Mouse (Mus musculus): Measurements from ENCODE around the gene Guca2b. TPM values are rescaled to one million over a fixed set of nuclear protein-coding genes. Genes with fewer than 3 reads are reported as not detected.

Gene Guca2b
- not detected for total RNA-seq (2023)

DNA sequence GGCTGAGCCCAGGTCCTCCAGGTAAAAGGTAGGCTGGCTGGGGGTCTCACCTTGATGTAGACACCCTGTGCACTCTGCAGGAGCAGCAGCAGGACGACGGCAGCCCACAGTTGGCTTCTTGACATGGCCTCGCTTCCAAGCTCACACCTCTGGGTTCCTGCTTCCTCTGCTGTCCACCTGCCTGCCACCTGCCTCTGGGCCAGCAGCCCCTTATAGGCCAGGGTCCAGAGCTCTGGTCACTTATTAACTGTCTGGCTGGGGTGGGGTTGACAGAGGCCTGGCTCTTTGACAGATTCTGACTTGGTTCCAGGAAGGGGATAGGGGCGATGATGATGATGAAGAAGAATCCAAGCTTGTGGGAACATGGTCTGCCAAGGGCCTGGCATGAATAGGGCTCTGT, at the start of gene Guca2b:
Gene Guca2b, minus strand, starts transcription at position 224 of the 400 bp plus-strand sequence.

DNA sequence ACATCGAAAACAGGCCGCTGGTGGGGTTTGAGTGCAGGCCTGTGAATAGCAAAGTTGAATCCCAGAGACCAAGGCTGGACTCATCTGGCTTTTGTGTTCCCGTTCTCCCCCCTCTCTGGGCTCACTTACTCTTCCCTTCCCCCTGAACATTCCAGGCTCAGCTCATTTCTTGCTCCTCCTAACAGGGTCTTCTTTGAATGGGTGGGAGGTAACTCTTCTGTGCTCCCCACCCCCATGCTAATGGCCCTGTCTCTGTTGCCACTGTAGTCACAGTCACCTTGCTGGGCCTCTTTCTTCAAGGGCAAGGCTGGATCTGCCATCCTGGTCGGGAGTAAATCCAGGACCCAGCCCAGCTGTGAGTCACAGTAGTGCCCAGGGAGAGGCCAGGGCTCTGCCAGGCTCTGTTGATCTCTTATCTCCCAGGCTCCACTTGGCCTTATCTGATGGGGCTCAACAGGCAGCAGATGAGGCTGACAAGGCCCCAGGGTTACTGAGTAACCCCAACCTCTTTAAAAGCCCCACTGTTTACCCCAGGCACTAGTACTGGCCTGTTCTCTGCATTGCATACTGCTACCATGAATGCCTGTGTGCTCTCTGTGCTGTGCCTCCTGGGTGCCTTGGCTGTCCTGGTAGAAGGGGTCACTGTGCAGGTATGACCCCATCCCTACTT, 21.4 kb downstream of the Guca2b start, which contains the start of gene Guca2a:
Gene Guca2a, plus strand, starts transcription at position 529 of the 670 bp plus-strand sequence.

Other genes with a start within 250 kb of the Guca2b start
- gene Ccdc30, start 243.4 kb downstream of the Guca2b start, total RNA-seq (2023): 5.3 TPM
- 7.7 TPM for gene Ppcs, start 236.5 kb downstream of the Guca2b start, total RNA-seq (2023)
- 1.2 TPM for gene Zmynd12, start 236.1 kb downstream of the Guca2b start, total RNA-seq (2023)
- gene Rimkla, start 166.3 kb downstream of the Guca2b start, total RNA-seq (2023): 1.1 TPM
- gene Foxj3, start 122.0 kb downstream of the Guca2b start, total RNA-seq (2023): 93.3 TPM
- 14.1 TPM for gene Frg2f1, start 119.4 kb downstream of the Guca2b start, total RNA-seq (2023)
- gene Guca2a, start 21.2 kb downstream of the Guca2b start, total RNA-seq (2023): 5.9 TPM
- 16.7 TPM for gene Hivep3, start 74.8 kb upstream of the Guca2b start, total RNA-seq (2023)